Mouse (Mus musculus) erythroblast, embryonic 14.5 days (primary cell): Measurements from ENCODE around the gene Lrch1.

Source experiments
- GATA1 ChIP-seq: IDR thresholded peaks from 2 replicates; pipeline ENCODE4 v1.6.1; 2012; ENCODE audit warnings: low read length, inconsistent platforms, mixed read lengths
- TAL1 ChIP-seq: IDR thresholded peaks from 3 replicates; pipeline ENCODE4 v1.6.1; 2012; ENCODE audit warnings: low read length, inconsistent platforms, mixed read lengths

GRCm38 (mm10) chr14:74921471-74921870, 26.2 kb downstream of the Lrch1 start:
- no peak for TF ChIP-seq GATA1
- no peak for TF ChIP-seq TAL1
